Mouse (Mus musculus) cerebellum, postnatal 4 days (tissue): ENCODE data around the gene Olfr374.
"Not testable (repeated sequence)": the region's sequence is repeated elsewhere in the genome, so short reads cannot be mapped to it uniquely, and the experiment has no call there.

Experiments
- DNase-seq, 2 experiments: peaks; one replicate each; pipeline ENCODE4 v3.0.0; 2022; ENCODE audit warnings: low spot score in 2 of 2, mixed read lengths in 1 of 2

The Olfr374 gene

DNA sequence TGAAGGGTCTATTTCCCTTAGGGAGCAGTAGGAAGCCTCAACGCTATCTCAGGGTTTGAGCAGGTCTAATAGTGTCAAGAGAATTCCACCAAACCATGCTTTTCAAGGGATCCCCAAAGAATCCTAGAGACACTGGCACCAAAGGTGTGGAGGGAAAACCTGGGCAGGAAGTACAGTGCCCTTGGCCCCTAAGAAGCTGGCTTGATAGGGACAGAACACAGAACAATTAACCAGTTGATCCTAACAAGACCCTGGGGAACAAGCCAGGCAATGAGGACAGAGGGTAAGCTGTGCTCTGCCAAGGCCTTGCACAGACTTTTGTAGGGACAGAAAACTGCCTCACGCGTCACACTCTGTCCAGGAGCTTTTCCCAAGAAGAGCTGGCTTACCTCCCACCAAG is at the start of gene Olfr374:
Gene Olfr374 (plus strand): TSS at position 301 of the 400 bp plus-strand sequence.
- DNase-seq: no peak

DNA sequence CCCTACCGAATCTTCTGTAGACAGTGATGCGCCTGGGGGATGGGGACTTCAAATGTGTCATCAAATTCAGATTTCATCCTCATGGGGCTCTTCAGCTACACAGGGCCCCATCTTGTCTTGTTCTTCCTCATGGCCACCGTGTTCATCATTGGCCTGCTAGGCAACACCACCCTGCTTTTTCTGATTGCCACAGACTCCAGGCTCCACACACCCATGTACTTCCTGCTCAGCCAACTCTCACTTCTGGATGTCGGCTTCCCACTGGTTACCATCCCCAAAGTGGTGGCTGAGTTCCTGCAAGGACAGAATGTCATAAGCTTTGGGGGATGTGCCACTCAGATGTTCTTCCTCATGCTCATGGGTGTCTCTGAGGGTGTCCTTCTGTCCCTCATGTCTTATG is 49.2 kb upstream of the Olfr374 start:
- not testable (repeated sequence) for DNase-seq

DNA sequence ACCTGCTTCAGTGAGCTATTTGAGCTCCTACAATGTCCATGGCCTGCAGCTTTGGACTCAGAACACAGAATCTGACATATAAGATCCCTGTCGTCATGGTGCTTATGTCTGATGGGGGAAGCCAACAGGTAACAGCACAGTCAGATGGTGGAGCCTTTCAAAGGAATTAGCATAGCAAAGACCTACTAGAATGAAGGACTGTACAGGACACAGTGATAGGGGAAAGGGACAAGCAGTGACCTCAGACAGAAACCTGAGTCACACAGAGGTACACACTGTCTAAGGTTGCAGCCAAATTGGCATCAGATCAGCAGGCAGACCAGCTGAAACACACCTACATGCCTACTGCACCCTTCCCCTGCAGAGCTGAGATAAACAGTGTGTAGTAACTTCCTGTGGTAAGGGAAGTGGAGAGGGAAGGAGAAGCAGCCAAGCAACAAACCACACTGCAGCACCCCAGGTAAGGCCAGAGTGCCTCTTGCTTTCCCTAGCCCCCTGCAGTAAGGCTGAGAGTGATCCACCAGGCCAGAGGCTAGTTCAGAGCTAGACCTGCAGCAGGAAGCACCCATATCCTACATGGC is 39.9 kb upstream of the Olfr374 start:
- not testable (repeated sequence) for DNase-seq

DNA sequence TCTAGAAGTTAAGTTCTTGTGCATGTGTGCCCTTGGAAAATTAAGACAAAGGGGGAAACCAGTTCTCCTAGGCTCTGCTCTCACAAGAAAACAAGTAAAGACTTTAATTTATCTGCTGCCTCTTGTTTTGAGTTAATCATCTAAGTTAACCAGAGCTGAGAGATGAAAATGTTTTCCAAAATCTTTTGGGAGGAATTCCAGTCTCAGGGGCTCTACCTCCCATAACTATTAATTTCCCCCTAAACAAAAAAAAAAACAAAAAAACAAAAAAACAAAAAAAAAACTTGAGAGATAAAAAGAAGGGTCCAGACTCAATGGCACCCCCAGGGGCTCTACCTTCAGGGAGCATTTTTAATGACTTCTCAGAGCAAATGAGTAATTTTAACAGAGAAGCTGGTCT is 24.0 kb upstream of the Olfr374 start, which contains the start of gene Olfr373:
Gene Olfr373 (plus strand): TSS at position 301 of the 400 bp plus-strand sequence.
- DNase-seq: not testable (repeated sequence)

DNA sequence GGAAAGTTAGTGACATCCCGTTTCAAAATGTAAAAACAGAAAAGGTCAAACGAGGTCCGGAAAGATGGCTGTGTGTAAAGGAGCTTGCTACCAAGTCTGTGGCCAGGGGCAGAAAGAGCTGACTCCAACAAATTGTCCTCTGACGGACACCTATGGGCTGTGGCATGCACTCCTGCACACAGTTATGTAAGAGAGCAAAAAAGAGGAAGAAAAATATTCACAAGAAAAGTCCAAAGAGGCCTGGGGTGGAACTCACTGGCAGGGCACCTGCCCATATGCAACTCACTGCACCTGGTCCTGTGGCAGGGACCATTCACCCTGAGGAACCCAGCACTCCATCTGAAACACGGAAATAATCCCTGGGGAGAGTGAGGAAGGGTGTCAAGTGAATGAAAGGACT is 22.1 kb upstream of the Olfr374 start:
- DNase-seq: no peak

DNA sequence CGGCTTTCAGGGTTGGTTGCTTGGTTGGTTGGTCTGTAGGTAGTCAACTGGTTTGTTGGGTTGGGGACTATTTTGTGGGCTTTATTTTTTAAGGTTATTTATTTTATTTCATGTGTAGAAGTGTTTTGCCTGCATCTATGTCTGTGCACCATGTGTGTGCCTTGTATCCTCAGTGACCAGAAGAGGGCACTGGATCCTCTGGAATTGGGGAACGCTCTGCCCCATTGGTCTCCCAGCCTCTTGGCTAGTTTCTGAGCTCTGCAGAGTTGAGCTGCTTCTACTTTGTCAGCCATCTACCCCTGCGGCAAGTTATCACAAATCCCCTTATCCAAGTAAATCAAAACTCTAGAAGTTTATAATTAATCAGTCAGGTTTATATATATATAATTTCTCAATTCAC is 19.2 kb upstream of the Olfr374 start:
- not testable (repeated sequence) for DNase-seq

DNA sequence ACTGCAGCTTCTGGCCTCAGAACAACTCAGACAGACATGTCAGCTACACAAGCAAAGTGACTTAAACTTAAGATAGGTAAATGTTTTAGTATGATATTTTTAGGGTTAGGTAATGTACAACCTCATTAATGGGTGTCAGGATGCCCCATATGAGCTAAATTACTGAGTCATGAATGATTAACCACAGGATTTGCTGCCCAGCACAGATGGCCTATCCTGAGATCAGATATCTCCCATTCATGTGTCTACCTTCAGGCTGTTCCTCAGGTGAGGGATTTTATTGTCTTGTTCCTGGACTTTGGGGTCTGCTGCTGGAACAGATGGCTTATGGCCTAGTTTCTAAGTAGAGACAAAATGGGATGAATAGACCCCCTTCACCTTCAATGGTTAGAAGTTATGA is 10.1 kb upstream of the Olfr374 start:
- DNase-seq: not testable (repeated sequence)

DNA sequence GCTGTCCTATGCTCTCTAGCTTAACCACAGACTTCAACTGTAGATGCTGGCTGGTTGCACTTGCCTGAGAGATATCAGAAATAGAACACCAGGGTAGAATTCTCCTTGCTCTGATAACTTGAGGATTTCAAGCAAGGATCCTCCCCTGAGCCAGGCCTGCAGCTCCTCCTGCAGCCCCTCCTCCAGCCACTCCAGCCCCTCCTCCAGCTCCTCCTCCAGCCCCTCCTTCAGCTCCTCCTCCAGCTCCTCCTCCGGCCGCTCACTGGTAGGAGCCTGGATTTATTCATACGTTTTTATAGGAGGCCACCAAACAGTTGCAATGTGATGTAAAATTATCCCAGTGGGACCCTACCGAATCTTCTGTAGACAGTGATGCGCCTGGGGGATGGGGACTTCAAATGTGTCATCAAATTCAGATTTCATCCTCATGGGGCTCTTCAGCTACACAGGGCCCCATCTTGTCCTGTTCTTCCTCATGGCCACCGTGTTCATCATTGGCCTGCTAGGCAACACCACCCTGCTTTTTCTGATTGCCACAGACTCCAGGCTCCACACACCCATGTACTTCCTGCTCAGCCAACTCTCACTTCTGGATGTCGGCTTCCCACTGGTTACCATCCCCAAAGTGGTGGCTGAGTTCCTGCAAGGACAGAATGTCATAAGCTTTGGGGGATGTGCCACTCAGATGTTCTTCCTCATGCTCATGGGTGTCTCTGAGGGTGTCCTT is 7.3 kb upstream of the Olfr374 start:
- peak in 1 of 2 experiments; percentile 29 for DNase-seq

DNA sequence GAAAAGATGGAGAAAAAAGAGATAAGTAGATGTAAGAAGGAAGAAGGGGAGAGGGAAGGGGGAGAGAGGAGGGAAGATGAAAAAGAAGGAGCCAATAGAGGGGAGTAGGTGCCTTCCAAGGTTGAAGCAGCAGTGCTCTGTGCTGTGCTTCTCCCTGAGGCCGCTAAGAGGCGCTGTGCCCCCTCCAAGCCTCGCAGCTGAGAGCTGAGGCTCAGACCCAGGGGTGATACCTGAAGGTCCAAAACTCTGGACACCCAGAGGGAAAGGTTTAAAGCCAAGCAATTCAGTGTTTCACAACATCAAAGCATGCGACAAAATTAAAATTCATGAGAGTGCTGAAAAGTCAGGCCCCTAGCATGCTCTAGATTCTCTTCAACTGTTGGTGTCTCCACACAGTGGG is 1.7 kb upstream of the Olfr374 start:
- DNase-seq: no peak

DNA sequence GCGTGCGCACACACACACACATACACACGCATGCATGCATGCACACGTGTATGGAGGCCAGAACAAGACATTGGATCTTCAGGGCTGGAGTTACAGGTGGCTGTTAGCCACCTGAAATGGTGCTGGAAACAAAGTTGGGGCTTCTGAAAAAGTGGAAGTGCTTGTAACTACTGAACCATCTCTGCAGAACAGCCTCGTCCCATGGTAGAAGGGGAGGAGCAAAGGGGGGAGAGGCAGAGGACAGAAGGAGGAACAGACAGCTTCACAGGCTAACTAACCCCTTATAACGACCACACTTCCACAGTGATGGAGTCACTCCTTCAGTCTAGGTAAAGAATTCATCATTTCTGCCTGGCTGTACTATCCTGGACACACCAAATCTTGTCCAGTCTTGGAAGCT is 4.0 kb downstream of the Olfr374 start:
- DNase-seq: no peak

DNA sequence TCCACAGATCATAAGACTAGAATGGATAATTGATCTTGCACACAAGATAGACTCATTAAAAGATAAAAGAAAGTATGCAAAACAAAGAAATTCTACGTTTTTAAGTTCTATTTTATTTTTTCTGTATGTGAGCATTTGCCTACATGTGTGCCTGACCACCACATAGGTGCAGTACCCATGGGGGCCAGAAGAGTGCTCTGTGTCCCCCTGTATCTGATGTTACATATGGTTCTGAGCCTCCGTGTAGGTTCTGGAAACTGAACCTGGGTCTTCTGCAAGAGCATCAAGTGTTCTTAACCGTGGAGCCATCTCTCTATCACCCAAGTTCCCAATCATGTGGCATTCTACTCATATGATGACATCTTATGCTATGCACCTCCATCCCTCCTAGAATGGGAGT is 5.6 kb downstream of the Olfr374 start:
- no peak for DNase-seq

DNA sequence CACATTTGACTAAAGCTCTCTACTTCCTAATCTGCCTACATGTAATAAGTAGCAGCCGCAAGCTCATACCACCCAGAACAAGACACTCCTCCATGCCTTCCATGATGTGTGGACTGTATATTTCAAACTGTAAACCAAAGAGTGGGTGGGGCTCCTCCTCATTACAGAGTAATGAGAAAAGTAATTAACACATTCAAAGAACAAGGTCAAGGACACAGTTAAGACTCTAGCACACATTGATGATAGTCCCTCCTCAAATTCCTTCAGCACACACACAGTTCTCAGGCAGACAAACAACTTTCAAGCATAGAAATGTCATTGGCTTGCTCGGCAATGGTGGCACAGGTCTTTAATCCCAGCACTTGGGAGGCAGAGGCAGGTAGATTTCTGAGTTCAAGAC is 8.4 kb downstream of the Olfr374 start:
- DNase-seq: no peak

DNA sequence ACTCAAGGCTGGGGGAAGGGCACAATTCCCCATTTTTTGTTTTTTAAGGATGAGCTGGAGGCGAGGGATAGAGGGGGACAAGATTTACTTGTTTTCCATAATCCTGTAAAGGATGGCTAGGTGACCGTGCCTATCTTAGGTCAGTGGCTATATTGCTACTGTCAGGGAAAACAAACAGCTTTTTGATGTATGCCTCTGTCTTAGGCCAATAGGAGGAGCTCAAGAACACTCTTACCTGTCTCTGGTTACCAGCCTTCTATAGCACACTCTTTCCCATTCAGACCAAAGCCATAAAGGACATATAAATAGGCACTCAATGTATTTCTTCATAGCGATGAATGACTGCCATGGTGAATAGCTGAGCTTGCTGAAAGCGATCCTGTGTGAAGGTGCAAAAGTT is 11.8 kb downstream of the Olfr374 start:
- no peak for DNase-seq

DNA sequence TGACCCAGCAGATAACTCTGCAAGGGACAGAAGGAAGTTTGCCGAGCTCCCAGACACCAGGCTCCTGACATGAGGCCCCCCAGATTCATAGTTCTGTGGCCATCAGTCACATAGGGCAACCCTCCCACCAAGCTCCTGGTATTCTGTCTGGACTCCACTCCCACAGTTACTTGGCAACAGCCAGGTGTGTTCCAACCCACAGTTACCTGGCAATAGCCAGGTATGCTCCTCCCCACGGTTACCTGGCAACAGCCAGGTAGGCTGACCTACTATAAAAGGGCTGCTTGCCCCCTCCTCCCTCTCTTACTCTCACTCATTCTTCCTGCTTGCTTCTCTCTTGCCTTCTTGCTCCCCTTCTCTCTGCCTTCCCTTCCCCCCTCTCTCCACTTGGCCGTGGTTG is 14.6 kb downstream of the Olfr374 start:
- DNase-seq: not testable (repeated sequence)

DNA sequence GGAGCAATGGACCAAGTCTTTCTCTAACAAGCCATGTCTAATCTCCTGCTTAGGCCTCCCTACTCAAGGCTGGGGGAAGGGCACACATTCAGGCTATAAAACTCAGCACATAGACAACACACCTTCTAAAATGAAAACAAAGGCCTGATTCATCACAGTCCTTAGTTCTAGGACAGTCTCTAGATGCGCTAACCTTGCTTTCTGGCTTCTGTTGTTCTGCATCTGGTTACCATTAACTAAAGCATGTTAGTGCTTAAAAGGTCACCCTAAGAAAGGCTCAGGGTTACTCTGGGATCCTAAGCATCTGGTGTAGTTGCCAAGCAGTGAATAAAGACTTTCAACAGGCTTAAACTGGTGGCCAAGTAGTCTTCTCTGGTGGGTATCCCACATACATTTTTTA is 15.2 kb downstream of the Olfr374 start:
- DNase-seq: no peak

DNA sequence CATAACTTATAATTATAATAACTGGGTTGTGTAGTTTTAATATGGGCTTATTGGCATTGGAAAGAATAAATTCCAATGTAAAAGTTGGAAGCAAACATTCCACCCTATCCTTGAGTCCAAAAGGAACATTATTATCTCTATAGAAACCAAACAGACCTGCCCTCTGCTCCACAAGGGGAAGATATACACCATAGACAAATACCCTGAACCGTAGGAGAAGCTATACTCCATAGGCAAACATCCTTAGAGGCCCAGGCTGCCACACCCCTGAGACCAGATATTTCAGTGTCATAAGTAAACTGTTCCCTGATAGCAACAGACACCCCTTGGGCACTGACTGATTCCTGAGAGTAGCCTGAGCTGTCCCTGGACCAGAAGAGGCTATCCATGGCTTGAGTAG is 21.0 kb downstream of the Olfr374 start:
- DNase-seq: no peak

DNA sequence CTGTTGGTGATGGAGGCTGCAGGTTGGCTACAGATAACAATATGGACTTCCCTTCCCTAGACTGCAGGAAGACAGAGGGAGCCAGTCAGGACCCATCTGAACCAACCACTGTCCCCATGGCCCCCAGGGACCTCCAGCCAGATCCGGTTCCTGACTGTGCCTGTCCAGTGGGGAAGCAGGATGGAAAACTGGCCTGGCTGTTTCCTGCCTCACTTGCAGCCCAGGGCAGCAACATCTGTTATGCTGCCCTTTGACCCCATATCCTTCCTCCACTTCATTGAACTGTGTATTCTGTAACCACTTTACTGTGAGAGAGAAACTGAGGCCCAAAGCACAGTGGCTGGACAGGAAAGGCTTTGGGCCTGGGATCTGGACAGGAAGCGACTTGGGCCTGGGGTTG is 24.4 kb downstream of the Olfr374 start:
- no peak for DNase-seq

DNA sequence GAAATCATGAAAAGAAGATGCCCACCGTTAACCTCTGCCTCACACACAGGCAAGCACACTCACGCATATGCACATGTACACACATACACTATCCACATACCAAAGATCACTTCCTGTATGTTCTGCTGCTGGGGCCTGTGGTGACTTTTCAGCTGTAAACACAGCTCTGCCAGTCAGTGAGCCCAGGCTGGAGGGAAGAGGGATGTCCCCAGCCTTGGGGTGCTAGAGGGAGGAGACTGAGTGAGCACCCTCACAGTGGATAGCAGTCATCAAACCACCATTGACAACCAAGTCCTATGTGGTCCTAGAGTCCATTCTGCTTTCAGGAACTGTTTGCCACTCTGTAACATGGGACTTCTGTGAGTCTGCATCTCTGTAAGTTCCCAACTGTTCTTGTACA is 25.1 kb downstream of the Olfr374 start:
- DNase-seq: no peak

DNA sequence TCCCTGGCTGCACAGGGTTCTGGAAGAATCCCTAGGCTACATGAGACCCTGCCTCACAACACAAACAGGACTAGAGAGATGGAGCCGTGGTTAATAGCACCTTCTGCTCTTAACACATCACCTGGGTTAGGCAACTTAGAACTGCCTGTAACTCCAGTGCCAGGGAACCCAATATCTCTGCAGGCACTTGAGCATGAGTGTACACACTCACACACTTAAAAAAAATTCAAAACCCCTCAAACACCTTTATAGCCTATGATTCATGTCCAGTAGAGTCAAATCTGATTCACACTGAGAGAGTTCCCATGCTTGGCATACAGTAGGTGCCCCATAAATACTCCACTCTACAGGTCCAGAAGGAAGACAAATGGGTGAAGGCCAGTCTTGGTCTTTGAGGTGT is 25.6 kb downstream of the Olfr374 start:
- no peak for DNase-seq

DNA sequence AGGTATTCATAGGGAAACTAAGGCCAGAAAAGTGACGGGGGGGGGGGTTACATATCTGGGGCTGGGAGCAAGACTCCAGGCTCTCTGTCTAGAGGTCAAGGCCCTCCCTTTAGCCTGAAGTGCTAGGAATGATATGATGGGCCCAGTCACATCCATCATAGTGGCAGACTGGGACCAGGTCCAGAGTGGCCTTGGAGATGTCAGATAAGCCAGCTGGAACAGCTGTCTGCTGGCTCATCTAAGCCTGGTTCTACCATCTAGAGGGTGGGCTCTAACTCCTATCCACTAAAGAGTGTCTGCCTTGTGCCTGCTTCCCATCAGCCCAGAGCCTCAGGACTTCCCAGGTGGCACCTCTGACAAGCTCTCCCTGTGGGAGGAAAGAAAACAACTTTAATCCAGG is 26.1 kb downstream of the Olfr374 start:
- DNase-seq: no peak

DNA sequence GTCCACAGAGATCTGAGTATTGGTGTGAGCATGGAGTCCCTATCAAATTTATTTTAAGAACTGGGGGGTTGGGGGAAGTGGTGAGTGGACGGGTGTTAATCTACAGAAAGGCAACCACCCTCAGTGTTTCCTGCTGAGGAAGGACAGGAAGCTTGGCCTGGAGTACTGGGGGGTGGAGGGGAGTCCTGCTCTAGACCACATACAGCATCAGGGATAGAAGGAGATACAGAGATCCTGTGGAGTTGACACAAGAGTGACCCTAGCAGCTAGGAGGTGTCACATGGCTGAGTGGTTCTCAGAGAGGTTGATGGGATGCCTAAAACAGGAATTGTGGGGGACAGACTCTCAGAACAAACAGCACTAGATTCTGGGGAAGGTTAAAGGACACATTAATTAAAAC is 26.7 kb downstream of the Olfr374 start:
- DNase-seq: no peak

DNA sequence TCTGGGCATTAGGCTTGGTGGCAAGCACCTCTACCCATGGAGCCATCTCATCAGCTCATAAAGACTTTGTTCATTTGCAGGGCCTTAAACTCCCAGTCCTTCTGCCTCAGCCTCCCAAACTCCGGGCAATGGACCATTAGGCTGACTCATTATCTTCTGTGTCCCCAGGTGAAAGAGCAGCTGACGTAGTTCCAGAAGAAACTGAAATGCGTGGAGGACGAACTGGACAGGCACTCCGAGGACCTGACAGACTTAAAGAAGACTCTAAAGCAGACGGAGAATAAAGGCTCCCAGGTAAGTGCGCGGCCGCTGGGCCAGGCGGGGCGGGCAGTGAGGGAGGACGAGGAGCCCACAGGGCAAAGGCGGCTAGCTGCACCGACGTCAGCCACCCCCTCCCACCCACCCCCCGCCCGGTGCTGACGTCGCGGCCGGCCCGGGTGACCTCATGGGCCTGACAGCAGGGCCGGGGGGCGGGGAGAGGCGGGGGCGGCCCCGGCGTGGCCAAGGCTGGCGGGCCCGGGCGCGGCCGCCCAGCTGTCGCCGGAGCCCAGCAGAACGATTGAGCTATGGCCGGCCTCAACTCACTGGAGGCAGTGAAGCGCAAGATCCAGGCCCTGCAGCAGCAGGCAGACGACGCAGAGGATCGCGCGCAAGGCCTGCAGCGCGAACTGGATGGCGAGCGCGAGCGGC is 28.1 kb downstream of the Olfr374 start, which contains the start of gene Tpm4:
Gene Tpm4 (plus strand): TSS at position 220 of the 690 bp plus-strand sequence.
- peak; percentile 24 to 71 for DNase-seq
